Mouse (Mus musculus): ENCODE measurements at regions not wholly inside any gene's neighbourhood (a gene's known extent, or its start where the extent isn't known, plus 50 kb on each side); places are given as distances from the start of the nearest gene placed in this dataset.

DNA sequence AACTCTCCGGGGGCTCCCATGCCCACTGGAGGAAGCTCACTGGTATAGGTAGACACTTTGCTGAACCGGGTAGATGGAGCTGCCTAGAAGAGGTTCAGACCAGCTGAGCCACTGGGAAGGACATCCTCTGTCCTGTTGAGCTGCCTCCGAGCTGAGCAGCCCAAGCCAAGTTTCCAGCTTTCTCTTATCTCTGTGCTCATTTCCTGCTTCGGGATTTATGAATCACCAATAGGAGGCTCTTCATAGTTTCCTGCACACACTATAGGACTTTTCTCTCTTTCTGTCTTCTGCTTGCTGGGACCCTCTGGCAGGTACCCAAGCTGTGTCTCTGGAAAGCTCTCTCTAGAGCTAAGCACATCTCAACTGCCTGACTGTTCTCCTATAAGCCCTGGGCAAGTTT is 177.4 kb upstream of the Hes1 start:
- ATAC-seq (ENCODE audit: low FRiP score, low TSS enrichment) = 0 out of 2 replicates have a peak, but pooled peaks have one; percentile 12
- Histone ChIP-seq H3K4me3 (ENCODE audit: low read length) (no peak overlapping the region), H3K9me3 (ENCODE audit: low read length) (no peaks in the 10 kb centered on the region), H3K4me1 (ENCODE audit: insufficient read depth, low read length) (peaks cover 34% of the 10 kb centered on the region), H3K9ac (replicated peaks; ENCODE audit: low read length) (no peak overlapping the region), H3K36me3 (ENCODE audit: insufficient read depth, low read length) (no peaks in the 10 kb centered on the region), H3K27me3 (ENCODE audit: insufficient read depth, low read length) (no peaks in the 10 kb centered on the region), H3K27ac (ENCODE audit: low read length) (no peak overlapping the region), H3K4me2 (replicated peaks; ENCODE audit: low read depth, low read length) (no peak overlapping the region)
- whole genome bisulfite sequencing = 58% methylated on average over 4 of the region's 4 CpGs

DNA sequence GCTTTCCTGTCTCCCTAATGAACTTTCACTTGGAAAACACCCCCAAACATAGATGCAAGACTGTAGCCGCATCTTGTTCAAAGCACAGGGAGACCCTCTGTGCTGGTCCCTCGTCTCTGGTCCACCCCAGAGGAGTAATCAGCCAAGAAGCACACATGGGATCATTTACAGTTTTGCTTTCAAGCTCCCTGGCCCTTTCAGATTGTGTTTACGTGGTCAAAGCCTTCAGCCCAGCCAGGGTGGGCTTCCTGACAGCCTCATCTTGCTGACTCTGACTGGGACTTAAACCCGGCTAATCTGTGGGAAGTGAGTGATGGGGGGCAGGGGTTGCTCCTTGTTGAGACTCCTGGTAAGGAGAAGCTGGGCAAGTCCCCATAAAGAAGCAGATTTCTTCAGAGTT is 174.8 kb upstream of the Hes1 start:
- WGBS = 29% methylated on average over 4 of the region's 4 CpGs

DNA sequence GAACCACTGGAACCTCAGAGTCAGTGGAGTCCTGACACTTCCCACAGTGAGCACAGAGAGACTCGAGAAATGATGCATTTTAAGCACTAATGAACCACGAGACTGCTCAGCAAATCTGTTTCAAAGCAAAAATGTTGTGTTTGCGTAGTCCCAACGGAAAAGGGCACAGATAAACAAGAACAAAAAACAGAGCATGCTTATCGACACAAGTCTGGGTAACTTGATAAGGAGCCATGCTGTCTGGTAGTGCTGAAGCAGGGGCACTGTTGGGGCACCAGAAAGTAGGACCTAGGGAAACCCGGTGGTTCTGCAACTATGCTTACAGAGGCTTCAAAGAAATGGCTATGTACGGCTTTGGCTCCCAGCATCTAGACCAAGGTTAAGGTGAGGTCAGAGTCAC is 172.7 kb upstream of the Hes1 start:
- Histone ChIP-seq H3K9me3 (ENCODE audit: low read length) (no peaks in the 10 kb centered on the region), H3K27ac (ENCODE audit: low read length) (no peak overlapping the region), H3K4me3 (ENCODE audit: low read length) (no peak overlapping the region), H3K36me3 (ENCODE audit: insufficient read depth, low read length) (no peaks in the 10 kb centered on the region), H3K4me1 (ENCODE audit: insufficient read depth, low read length) (peaks cover 20% of the 10 kb centered on the region), H3K9ac (replicated peaks; ENCODE audit: low read length) (no peak overlapping the region), H3K4me2 (replicated peaks; ENCODE audit: low read depth, low read length) (no peak overlapping the region), H3K27me3 (ENCODE audit: insufficient read depth, low read length) (peaks cover 8% of the 10 kb centered on the region; the same call in 1 of the 2 replicates)
- ATAC-seq (ENCODE audit: low FRiP score, low TSS enrichment) = no peak
- 57% methylated on average over 7 of the region's 7 CpGs for WGBS

More for the DNA sequence above, 174.8 kb upstream of the Hes1 start:
- Histone ChIP-seq H3K36me3 (ENCODE audit: insufficient read depth, low read length) (no peaks in the 10 kb centered on the region), H3K27me3 (ENCODE audit: insufficient read depth, low read length) (peaks cover 8% of the 10 kb centered on the region; the same call in 1 of the 2 replicates), H3K4me2 (replicated peaks; ENCODE audit: low read depth, low read length) (no peak overlapping the region), H3K9ac (replicated peaks; ENCODE audit: low read length) (no peak overlapping the region), H3K4me3 (ENCODE audit: low read length) (no peak overlapping the region), H3K9me3 (ENCODE audit: low read length) (no peaks in the 10 kb centered on the region), H3K27ac (ENCODE audit: low read length) (no peak overlapping the region), H3K4me1 (ENCODE audit: insufficient read depth, low read length) (peaks cover 18% of the 10 kb centered on the region)
- no peak for ATAC-seq (ENCODE audit: low FRiP score, low TSS enrichment)

DNA sequence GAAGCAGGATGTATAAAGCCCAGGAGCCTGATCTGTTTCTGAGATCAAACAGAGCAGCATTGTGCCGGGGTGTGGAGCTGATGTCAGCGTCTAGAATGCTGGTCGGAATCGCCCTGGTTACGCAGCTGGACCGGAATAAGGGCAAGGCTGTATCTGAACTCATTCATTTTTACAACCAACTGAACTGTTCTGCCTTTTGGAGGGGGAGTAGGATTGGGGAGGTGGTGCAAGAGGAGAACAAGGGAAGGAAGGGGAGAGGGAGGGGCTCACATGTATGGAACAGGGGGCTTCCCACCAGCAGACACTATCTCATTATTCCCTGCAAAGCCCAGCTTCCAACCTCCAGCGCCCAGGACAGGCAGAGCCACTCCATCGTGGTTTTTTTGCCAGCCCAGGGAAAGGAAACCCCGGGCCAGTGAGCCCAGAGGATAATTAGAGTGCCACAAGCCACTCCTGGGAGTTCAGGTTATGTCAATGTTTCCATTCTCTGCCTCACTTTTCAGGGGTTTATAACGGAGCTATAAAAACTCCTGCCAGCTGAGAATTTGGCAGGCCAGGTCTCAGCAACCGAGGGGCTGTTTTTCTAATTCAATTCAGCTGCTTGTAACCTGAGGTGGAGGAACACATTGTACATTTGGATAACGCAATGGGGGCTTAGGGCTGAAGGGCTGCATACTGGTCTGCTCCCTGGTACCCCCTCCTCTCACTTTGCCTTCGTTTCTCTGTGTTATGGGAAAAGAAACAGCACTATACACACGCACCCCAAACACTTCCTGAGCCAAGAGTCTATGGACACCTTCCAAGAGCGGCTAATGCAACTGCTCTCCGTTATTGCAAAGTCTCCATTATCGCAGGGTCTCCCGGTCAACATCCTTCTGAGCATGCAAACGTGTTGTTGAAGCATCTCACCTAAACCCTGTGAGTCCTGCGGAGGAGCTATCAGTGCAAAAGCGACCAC is 170.0 kb upstream of the Hes1 start:
- 20% methylated on average over 21 of the region's 21 CpGs for WGBS
- no peak overlapping the region for H3K4me3 ChIP-seq (ENCODE audit: low read length)
- no peaks in the 10 kb centered on the region for H3K36me3 ChIP-seq (ENCODE audit: insufficient read depth, low read length)
- peaks cover 8% of the 10 kb centered on the region; the same call in 1 of the 2 replicates for H3K27me3 ChIP-seq (ENCODE audit: insufficient read depth, low read length)
- peak; percentile 63 for ATAC-seq (ENCODE audit: low FRiP score, low TSS enrichment)
- no peak overlapping the region for H3K27ac ChIP-seq (ENCODE audit: low read length)
- H3K4me2 ChIP-seq (replicated peaks; ENCODE audit: low read depth, low read length) = no peak overlapping the region
- no peak overlapping the region for H3K9ac ChIP-seq (replicated peaks; ENCODE audit: low read length)
- H3K9me3 ChIP-seq (ENCODE audit: low read length) = no peaks in the 10 kb centered on the region
- peaks cover 16% of the 10 kb centered on the region for H3K4me1 ChIP-seq (ENCODE audit: insufficient read depth, low read length)

DNA sequence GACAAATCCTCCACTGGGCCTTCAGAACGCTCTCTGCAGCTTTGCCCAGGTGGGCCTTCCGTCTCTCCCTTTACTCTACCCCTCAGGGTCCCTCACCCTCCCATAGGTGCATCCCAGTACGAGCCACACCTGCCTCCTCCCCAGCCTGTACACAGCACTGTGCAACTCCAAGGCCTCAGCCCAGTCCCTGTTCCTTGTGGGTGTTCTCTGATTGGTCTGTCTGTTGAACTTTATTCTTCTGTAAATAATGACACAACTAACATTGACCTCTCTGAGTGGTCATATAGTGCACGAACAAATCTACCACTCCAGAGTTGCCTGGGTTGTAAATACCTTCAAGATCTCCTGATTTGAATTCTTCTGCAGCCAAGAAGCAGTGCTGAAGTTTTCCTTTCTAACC is 167.8 kb upstream of the Hes1 start:
- H3K27ac ChIP-seq (ENCODE audit: low read length) = no peak overlapping the region
- H3K36me3 ChIP-seq (ENCODE audit: insufficient read depth, low read length) = no peaks in the 10 kb centered on the region
- 83% methylated on average over 4 of the region's 4 CpGs for WGBS
- H3K27me3 ChIP-seq (ENCODE audit: insufficient read depth, low read length) = peaks cover 8% of the 10 kb centered on the region; the same call in 1 of the 2 replicates
- peaks cover 12% of the 10 kb centered on the region for H3K4me1 ChIP-seq (ENCODE audit: insufficient read depth, low read length)
- H3K9me3 ChIP-seq (ENCODE audit: low read length) = no peaks in the 10 kb centered on the region
- H3K9ac ChIP-seq (replicated peaks; ENCODE audit: low read length) = no peak overlapping the region
- no peak overlapping the region for H3K4me3 ChIP-seq (ENCODE audit: low read length)
- H3K4me2 ChIP-seq (replicated peaks; ENCODE audit: low read depth, low read length) = no peak overlapping the region
- no peak for ATAC-seq (ENCODE audit: low FRiP score, low TSS enrichment)

DNA sequence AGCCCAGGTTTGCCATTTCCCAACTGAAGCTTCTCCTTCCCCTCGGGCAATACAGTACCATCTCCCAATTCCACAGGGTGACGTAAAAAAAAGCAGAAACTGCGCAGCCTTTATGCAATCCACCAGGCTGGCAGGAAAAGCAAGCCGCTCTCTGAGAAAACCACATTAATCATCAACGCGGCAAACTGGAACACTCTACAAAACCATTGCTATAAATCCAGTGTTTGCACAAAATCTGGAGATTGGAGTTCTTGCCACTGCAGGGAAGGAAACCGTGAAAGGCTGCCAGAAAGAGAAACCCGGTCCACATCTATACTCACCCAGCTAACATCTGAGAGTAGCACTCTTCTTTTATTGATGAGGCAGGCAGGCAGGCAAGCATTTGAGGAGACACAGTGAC is 160.7 kb upstream of the Hes1 start:
- 17% methylated on average over 8 of the region's 8 CpGs for WGBS
- ATAC-seq (ENCODE audit: low FRiP score, low TSS enrichment) = no peak
- Histone ChIP-seq H3K4me2 (replicated peaks; ENCODE audit: low read depth, low read length) (0 out of 2 replicates have a peak overlapping the region, but pooled peaks have one; percentile 7), H3K4me1 (ENCODE audit: insufficient read depth, low read length) (peaks cover 26% of the 10 kb centered on the region), H3K9ac (replicated peaks; ENCODE audit: low read length) (peak overlapping the region; percentile 22; the same call in 1 of the 2 replicates), H3K4me3 (ENCODE audit: low read length) (no peak overlapping the region), H3K27ac (ENCODE audit: low read length) (no peak overlapping the region), H3K27me3 (ENCODE audit: insufficient read depth, low read length) (no peaks in the 10 kb centered on the region), H3K9me3 (ENCODE audit: low read length) (no peaks in the 10 kb centered on the region), H3K36me3 (ENCODE audit: insufficient read depth, low read length) (no peaks in the 10 kb centered on the region)

DNA sequence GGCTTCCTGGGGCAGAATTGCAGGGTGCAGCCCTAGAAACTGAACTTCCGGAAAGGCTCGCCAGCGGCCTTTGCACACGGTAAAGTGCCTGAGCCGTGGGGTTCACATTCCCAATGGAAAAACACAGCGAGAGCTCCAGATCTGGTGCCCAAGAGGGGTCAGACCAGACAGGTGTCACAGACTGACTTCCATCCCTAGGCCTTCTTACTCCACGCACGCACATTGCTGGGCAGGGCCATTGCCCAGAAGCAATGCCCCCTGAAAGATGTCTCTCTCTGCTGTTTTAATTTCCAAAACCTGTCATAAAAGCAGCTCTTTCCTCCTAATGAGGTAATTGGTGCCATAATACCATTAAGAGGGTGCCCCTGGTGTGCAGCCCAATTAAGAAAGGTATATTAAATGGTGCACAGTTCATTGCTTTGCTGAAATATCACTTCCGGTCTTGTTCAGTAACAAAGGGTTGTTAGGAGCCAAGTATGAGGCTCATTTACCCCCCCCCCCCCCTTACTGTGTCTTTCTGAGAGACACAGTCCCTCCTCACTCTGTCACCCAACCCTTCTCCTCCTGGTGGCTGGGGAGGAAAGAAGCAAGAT is 159.9 kb upstream of the Hes1 start:
- ATAC-seq (ENCODE audit: low FRiP score, low TSS enrichment) = no peak
- no peak overlapping the region for H3K4me3 ChIP-seq (ENCODE audit: low read length)
- peaks cover 26% of the 10 kb centered on the region for H3K4me1 ChIP-seq (ENCODE audit: insufficient read depth, low read length)
- no peaks in the 10 kb centered on the region for H3K9me3 ChIP-seq (ENCODE audit: low read length)
- no peaks in the 10 kb centered on the region for H3K36me3 ChIP-seq (ENCODE audit: insufficient read depth, low read length)
- no peak overlapping the region for H3K27ac ChIP-seq (ENCODE audit: low read length)
- H3K27me3 ChIP-seq (ENCODE audit: insufficient read depth, low read length) = no peaks in the 10 kb centered on the region
- WGBS = 45% methylated on average over 9 of the region's 9 CpGs
- no peak overlapping the region for H3K4me2 ChIP-seq (replicated peaks; ENCODE audit: low read depth, low read length)
- 0 out of 2 replicates have a peak overlapping the region, but pooled peaks have one; percentile 22 for H3K9ac ChIP-seq (replicated peaks; ENCODE audit: low read length)

DNA sequence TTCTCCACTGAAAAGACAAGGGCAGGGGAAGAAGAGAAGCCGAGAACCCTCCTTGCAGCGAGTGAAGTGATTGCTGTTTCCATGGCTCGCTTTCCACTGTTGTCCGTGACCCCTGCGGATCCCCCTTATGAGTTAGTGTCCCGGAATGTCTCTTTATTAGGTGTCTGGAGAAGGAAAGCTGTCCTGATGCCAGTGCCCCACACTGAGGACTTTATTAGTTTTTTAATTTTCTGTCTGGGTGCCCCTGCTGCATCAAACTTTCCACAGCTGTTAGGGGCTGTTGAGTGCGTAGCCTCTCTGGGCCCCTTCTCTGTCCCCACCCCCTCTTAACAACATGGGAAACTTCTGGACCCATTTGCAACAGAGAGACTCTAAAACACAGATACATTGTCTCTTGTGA is 156.9 kb upstream of the Hes1 start:
- H3K9ac ChIP-seq (replicated peaks; ENCODE audit: low read length) = no peak overlapping the region
- H3K4me1 ChIP-seq (ENCODE audit: insufficient read depth, low read length) = peaks cover 26% of the 10 kb centered on the region
- 57% methylated on average over 7 of the region's 7 CpGs for WGBS
- peaks cover 7% of the 10 kb centered on the region for H3K9me3 ChIP-seq (ENCODE audit: low read length)
- ATAC-seq (ENCODE audit: low FRiP score, low TSS enrichment) = no peak
- H3K4me3 ChIP-seq (ENCODE audit: low read length) = no peak overlapping the region
- H3K36me3 ChIP-seq (ENCODE audit: insufficient read depth, low read length) = no peaks in the 10 kb centered on the region
- no peaks in the 10 kb centered on the region for H3K27me3 ChIP-seq (ENCODE audit: insufficient read depth, low read length)
- H3K4me2 ChIP-seq (replicated peaks; ENCODE audit: low read depth, low read length) = no peak overlapping the region
- no peak overlapping the region for H3K27ac ChIP-seq (ENCODE audit: low read length)

DNA sequence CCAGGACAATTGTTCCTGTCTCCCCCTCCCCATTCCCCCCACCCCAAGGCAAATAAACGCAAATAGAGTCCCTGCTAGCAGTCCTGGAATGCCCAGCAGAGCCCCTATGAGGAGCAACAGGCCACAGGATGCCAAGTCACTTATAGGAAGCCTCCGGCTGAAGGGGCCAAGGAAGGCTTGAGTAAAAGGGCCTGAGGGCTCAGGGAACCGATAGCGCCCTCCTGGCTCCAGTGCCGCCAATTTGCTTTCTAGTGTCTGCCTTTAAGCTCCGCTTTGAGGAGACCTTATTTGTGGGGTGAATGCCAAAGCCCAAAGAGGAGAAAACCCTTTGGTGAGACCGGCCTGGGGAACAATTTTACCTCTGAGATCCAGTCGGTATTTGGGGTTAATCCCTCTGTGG is 156.2 kb upstream of the Hes1 start:
- H3K27me3 ChIP-seq (ENCODE audit: insufficient read depth, low read length) = no peaks in the 10 kb centered on the region
- no peak overlapping the region for H3K9ac ChIP-seq (replicated peaks; ENCODE audit: low read length)
- no peak overlapping the region for H3K4me3 ChIP-seq (ENCODE audit: low read length)
- peaks cover 25% of the 10 kb centered on the region for H3K4me1 ChIP-seq (ENCODE audit: insufficient read depth, low read length)
- WGBS = 46% methylated on average over 8 of the region's 8 CpGs
- H3K27ac ChIP-seq (ENCODE audit: low read length) = no peak overlapping the region
- no peak; the same call in 1 of the 2 replicates for ATAC-seq (ENCODE audit: low FRiP score, low TSS enrichment)
- H3K36me3 ChIP-seq (ENCODE audit: insufficient read depth, low read length) = no peaks in the 10 kb centered on the region
- no peak overlapping the region for H3K4me2 ChIP-seq (replicated peaks; ENCODE audit: low read depth, low read length)
- peaks cover 7% of the 10 kb centered on the region for H3K9me3 ChIP-seq (ENCODE audit: low read length)
